Mouse (Mus musculus) brain, adult 2 months (tissue): ENCODE data around the gene Fmnl2.
A peak's percentile ranks its signal among the peaks of the same experiment; 100 is the strongest.

Experiments
- DNase-seq: peaks from one replicate; pipeline ENCODE4 v3.0.0; 2011; ENCODE audit warnings: low read depth, low spot score

Gene Fmnl2

GRCm38 (mm10) chr2:53029716-53030431 is 172.2 kb downstream of the Fmnl2 start:
- DNase-seq = peak; percentile 71

- DNase-seq = peak; percentile 45
Observed at GRCm38 (mm10) chr2:53030432-53030826, 172.8 kb downstream of the Fmnl2 start.

- DNase-seq = no peak
Observed at GRCm38 (mm10) chr2:53038253-53038652, 180.6 kb downstream of the Fmnl2 start.

DNA sequence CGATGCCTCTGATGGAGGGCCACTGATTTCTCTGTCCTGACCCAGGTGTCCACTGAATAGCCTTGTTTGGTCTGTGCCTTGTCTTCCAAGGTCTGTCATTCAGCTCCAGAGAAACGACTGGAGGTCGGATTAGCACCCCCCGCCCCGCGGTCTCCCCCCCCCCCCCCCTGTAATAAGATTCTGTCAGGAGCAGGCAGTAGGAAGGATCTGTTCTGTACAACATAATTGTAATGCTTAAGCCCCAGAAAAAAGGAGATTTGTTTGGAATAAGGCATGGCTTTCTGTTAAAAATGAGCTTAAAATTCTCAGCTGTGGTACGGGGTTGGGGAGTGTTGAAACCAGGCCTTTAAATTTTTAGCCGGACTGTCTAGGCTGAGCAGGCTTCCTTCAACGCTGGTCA is 181.1 kb downstream of the Fmnl2 start:
- no peak for DNase-seq

- no peak for DNase-seq
Observed at GRCm38 (mm10) chr2:53047031-53047430, 189.4 kb downstream of the Fmnl2 start.

DNA sequence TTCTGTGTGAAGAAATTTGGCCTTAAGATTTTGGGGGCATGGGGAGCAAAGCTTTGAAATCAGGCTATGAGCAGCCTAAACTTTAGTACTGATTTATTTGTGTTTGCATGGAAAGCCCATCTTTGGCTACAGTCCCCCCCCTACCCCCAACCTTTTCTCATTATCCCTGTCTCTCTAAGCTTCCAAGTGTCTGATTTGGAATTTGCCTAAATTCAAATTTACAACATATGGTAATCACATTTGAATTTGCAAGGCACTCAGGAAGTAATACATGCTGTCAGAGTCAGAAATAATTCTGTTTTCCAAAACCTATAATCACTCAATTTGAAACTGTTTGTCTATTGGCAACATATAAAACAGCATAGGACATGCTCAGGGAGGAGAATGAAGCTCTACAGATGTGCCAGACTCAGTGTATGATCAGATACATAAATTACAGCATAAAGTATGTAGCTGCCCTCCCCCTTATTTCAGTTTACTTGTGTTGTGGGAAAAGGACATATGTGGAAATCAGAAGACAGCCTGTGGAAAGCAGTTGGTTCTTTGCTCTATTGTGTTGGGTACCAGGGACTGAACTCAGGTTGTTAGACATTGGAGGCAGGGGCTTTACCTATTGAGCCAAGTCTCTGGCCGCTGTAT is 190.2 kb downstream of the Fmnl2 start:
- no peak for DNase-seq

- peak; percentile 63 for DNase-seq
Observed at GRCm38 (mm10) chr2:53050376-53050775, 192.7 kb downstream of the Fmnl2 start.

DNA sequence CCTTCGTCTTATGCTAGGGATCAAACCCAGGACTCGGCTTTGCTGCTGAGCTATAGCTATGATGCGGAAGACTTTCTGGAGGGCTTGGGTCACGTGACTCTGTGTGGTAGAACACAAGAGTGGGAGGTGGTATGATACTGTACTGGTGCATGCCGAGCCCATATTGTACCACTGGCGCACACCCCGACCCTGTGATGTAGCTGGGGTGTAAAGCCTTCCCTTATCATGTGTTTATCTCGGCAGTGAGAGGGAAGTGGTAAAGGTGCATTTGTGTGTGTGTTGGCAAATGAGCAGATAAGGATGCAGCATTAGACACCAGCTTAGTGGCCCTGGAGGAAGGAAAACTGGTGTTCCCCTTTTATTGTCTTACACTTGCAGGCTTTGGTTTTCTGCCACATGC is 193.8 kb downstream of the Fmnl2 start:
- DNase-seq = no peak

GRCm38 (mm10) chr2:53053714-53054113 is 196.1 kb downstream of the Fmnl2 start:
- DNase-seq = no peak

- DNase-seq = peak; percentile 49
Observed at GRCm38 (mm10) chr2:53056556-53056955, 198.9 kb downstream of the Fmnl2 start.

DNA sequence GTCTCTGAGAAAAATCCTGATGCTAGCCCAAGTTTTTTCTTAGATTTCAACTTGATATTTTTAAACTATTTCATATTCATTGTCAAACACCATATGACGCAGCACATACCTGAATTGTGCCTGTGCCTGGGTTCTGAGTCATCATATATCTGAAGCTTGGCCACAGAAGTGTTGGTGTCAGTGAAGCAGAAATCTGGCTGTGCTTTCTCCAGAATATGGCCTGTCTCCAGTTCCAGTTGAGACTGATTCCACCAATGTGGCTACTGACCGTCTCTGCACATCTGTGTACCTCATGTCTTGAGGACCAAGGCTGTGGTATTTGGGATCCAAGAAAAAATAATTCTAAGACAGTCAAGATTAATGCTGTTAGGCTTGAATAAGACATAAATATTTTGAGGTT is 199.6 kb downstream of the Fmnl2 start:
- peak; percentile 77 for DNase-seq

- peak; percentile 89 for DNase-seq
Observed at GRCm38 (mm10) chr2:53061363-53062000, 203.8 kb downstream of the Fmnl2 start.

DNA sequence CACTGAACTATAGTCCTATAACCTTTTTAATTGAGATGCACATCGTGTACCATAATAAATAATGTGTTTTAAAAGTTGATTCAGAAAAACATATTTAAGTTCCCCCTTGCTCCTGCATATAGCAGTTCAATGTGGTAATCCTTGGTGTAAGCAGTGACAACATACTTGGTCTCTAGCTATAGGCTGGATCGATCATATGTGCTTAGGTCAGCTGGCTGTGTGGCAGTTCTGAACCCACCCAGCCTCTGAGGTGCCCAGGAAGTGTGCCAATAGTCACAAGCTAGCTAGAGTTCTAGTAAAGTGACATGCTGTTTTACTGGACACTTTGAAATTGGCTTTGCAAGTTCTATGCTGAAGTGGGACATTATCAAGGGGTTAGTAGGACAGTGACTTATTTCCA is 209.3 kb downstream of the Fmnl2 start:
- DNase-seq = no peak

- peak; percentile 83 for DNase-seq
Observed at GRCm38 (mm10) chr2:53070607-53071006, 212.9 kb downstream of the Fmnl2 start.

- DNase-seq = no peak
Observed at GRCm38 (mm10) chr2:53079693-53080286, 222.1 kb downstream of the Fmnl2 start.

DNA sequence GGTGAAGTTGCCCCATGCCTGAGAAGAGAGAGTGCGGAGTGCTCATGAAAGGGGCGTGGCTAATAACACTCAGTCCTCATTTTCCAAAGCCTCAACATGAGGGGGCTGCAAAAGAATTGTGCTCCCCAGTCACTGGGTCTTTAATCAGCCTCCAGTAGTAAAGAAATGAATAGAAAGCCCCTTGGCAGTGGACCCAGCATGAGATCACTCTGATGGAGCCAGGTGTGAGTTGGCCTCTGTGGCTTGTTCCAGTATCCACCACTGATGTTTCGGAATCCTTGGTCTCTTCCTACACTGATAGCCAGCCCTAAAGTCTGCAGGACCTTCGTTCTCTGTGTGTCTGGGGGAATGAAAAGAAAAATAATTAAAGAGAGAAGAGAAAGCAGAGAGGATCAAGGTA is 224.4 kb downstream of the Fmnl2 start:
- no peak for DNase-seq

DNA sequence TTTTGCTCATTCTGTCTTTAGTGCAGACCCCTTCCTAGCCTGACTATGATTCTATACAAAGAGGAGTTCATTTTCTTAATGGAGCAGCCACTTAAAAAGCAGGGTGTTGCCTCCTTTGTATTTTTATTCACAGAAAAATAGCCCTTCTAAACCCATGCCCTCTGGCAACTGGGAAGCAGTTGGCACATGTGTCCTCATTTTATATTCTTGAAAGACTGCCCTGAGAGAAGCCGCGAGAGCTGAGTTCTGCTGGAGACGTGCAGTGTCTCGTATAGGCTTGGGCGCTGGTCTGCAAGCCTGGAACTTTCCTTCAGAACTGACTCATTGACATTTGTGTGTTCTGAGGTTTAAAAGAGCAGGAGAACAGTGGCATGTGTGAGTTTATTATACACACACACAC is 224.8 kb downstream of the Fmnl2 start:
- no peak for DNase-seq

DNA sequence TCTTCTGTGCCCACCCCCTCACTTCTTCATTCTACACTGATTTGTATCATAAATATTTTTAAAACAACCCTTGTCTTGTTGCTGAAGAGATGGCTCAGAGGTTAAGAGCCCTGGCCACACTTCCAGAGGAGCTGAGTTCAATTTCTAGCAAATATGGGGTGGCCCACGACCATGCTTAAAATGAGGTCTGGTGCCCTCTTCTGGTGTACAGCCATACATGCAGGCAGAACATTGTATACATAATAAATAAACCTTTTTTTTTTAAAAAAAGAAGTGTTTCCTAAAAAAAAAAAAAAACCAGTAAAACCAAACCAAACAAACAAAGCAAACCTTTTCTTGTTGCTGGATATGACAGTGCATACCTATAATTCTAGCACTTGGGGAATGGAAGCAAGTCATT is 225.6 kb downstream of the Fmnl2 start:
- peak; percentile 46 for DNase-seq

GRCm38 (mm10) chr2:53085617-53086202 is 228.1 kb downstream of the Fmnl2 start:
- peak; percentile 69 for DNase-seq

- no peak for DNase-seq
Observed at GRCm38 (mm10) chr2:53088744-53089143, 231.1 kb downstream of the Fmnl2 start.

DNA sequence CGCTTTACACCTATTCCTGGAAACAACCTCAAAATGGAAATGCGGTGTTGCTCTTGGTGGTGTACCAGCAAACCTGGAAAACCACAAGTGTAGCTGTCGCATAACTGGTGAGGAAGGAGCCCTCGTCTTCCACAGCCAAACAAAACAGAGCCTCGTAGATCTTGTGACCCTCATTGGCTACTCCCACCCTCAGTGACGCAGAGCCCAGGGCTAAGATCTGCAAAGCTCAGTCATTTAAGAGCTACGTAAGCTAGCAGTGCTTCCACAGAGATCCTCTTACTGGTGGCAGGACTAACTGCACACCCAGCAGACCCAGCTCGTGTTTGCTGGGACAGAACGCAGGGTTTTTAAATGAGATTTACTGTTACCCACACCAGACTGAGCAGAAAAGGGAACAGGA is 237.4 kb downstream of the Fmnl2 start:
- peak; percentile 20 for DNase-seq

- DNase-seq = no peak
Observed at GRCm38 (mm10) chr2:53095489-53095888, 237.8 kb downstream of the Fmnl2 start.
